Mouse (Mus musculus) effector memory CD4-positive, alpha-beta T cell, adult 5 months (primary cell): Measurements from ENCODE around the gene Chd1l. TPM values are rescaled to one million over a fixed set of nuclear protein-coding genes. Genes with fewer than 3 reads are reported as not detected.

ENCODE experiments used
- polyA plus RNA-seq: library from polyadenylated mRNA; unstranded; fragments of 100-300 nt; shearing (Covaris generic); gene quantifications from one replicate; pipeline ENCODE4 v1.2.1, GENCODE M21; 2017

The Chd1l gene
- 30.3 TPM for polyA plus RNA-seq

GRCm38 (mm10) chr3:97609845-97610410 lies at the start of gene Chd1l:
TSS of gene Chd1l (minus strand) at chr3:97610203.

DNA sequence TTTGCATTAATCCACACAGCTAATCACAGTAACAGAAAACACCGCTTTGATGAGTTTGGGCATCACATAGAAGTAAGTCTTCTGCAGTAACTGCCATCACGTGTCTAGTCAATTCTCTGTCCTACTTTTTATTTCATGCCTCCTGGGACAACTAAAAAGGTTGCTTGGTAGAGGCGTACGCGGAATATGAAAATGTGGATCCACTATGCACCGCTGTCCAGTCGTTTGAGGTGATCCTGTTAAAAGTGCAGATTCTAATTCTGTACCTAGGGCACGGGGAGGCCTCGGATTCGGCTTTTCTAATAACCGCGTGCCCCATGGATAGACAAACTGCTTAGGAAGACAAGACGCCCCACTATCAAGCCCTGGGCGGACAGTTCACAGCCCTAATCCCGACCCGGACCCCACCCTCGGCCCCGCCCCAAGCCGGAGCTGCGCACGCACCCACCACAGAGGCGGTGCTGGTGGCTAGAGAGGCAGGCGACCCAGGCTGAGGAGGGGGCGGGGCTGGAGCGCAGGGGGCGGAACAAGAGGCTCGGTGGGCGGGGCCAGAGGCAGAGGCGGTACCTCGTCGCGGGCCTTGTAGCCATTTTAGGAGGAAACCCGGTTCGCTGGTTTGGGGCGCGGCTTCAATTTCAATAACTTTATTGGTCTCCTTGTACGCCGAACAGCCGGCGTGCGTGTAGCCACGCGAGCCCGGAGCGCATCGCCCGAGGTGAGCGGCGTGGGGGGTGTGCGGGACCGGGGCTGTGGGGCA lies 47.8 kb upstream of the Chd1l start, which contains the start of gene Prkab2:
Gene Prkab2 (plus strand): TSS at position 539 of the 757 bp plus-strand sequence.

DNA sequence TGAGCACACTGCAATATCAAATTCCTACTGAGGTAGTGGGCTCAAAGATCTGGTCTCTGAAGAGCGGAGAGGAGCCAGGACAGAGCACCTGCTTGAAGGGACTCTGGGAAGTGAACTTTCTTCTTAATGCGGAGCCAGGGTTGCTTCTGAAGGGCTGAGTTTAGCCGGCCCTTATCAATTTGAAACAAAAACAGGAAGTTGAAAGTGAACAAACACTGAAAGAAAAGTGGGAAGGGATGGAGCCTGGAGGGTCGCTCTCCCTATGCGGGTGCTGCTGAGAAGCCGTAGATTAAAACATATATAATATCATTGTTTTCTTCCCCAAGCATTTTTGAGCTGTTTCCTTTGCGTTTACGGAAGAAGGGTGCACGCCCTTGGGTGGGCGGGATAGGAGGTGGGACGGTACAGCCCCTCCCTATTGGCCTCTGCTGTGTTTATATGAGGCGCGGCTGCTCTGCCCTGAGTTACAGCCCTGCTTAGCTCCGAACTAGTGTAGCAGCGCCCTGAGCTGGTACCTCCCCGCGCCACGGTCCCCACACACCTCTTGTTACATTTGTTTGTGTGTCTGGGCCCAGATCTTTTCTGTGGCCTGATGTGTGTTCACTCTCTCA lies 18.5 kb upstream of the Chd1l start, which contains the start of gene Fmo5:
Gene Fmo5 (plus strand): TSS at position 414 of the 611 bp plus-strand sequence.

Other genes starting within 250 kb of the Chd1l start
- not detected for gene Olfr1402, start 188.2 kb downstream of the Chd1l start, polyA plus RNA-seq
- gene Fmo5, start 18.6 kb upstream of the Chd1l start, polyA plus RNA-seq: 6.4 TPM
- gene Prkab2, start 48.0 kb upstream of the Chd1l start, polyA plus RNA-seq: 5.3 TPM
- not detected for gene Gm17651, start 64.5 kb upstream of the Chd1l start, polyA plus RNA-seq